Mouse (Mus musculus): ENCODE data around the gene Thbd. TPM values are rescaled to one million over a fixed set of nuclear protein-coding genes. Genes with fewer than 3 reads are reported as not detected.

The Thbd gene
- polyA plus RNA-seq, 1 experiment from 2014 or later, result 14.7 TPM

- 86% methylated on average over 2 of the region's 2 CpGs for WGBS
- DNase-seq (ENCODE audit: low spot score) (no peak), ATAC-seq (replicated peaks; ENCODE audit: low FRiP score, low read depth) (no peak)
- H3K27ac ChIP-seq, result no peak overlapping the region
- H3K4me1 ChIP-seq (replicated peaks; ENCODE audit: insufficient read depth, low read length), result no peaks in the 10 kb centered on the region; the same call in 1 of the 2 replicates
- no peaks in the 10 kb centered on the region for H3K9me3 ChIP-seq (replicated peaks; ENCODE audit: low read length)
- TF ChIP-seq CTCF (IDR thresholded peaks at IDR 0.05; ENCODE audit: low read depth), result no peak
- no peaks in the 10 kb centered on the region for H3K27me3 ChIP-seq (ENCODE audit: insufficient read depth, low read length)
- no peaks in the 10 kb centered on the region for H3K36me3 ChIP-seq (ENCODE audit: insufficient read depth, low read length)
- H3K4me3 ChIP-seq (replicated peaks; ENCODE audit: low read depth, low read length), result no peak overlapping the region
- H3K4me2 ChIP-seq (ENCODE audit: low read length), result no peak overlapping the region
- no peak overlapping the region for H3K9ac ChIP-seq (ENCODE audit: low read depth, low read length)
Measured at GRCm38 (mm10) chr2:148419776-148420175, 11.8 kb upstream of the Thbd start.

GRCm38 (mm10) chr2:148419151-148419550 is 11.2 kb upstream of the Thbd start:
- no peak for TF ChIP-seq CTCF (IDR thresholded peaks at IDR 0.05; ENCODE audit: low read depth)
- WGBS, result 76% methylated on average over 3 of the region's 3 CpGs
- Histone ChIP-seq H3K4me2 (ENCODE audit: low read length) (no peak overlapping the region), H3K36me3 (ENCODE audit: insufficient read depth, low read length) (no peaks in the 10 kb centered on the region), H3K9me3 (replicated peaks; ENCODE audit: low read length) (no peaks in the 10 kb centered on the region), H3K27ac (no peak overlapping the region), H3K27me3 (ENCODE audit: insufficient read depth, low read length) (no peaks in the 10 kb centered on the region), H3K9ac (ENCODE audit: low read depth, low read length) (no peak overlapping the region), H3K4me1 (replicated peaks; ENCODE audit: insufficient read depth, low read length) (no peaks in the 10 kb centered on the region; the same call in 1 of the 2 replicates), H3K4me3 (replicated peaks; ENCODE audit: low read depth, low read length) (no peak overlapping the region)
- DNase-seq (ENCODE audit: low spot score), result no peak
- ATAC-seq (replicated peaks; ENCODE audit: low FRiP score, low read depth), result no peak

GRCm38 (mm10) chr2:148409821-148410220 is 1.8 kb upstream of the Thbd start:
- WGBS, result 78% methylated on average over 1 of the region's 1 CpGs
- no peak for ATAC-seq (replicated peaks; ENCODE audit: low FRiP score, low read depth)
- Histone ChIP-seq H3K27me3 (ENCODE audit: insufficient read depth, low read length) (peaks cover 14% of the 10 kb centered on the region), H3K36me3 (ENCODE audit: insufficient read depth, low read length) (no peaks in the 10 kb centered on the region), H3K4me3 (replicated peaks; ENCODE audit: low read depth, low read length) (no peak overlapping the region), H3K9ac (ENCODE audit: low read depth, low read length) (no peak overlapping the region), H3K9me3 (replicated peaks; ENCODE audit: low read length) (no peaks in the 10 kb centered on the region), H3K4me1 (replicated peaks; ENCODE audit: insufficient read depth, low read length) (peaks cover 19% of the 10 kb centered on the region), H3K27ac (no peak overlapping the region), H3K4me2 (ENCODE audit: low read length) (no peak overlapping the region)
- TF ChIP-seq CTCF (IDR thresholded peaks at IDR 0.05; ENCODE audit: low read depth), result no peak
- no peak for DNase-seq (ENCODE audit: low spot score)

- Histone ChIP-seq H3K27ac (no peak overlapping the region), H3K9ac (ENCODE audit: low read depth, low read length) (no peak overlapping the region)
- peak; percentile 87 for ATAC-seq (replicated peaks; ENCODE audit: low FRiP score, low read depth)
Measured at GRCm38 (mm10) chr2:148409141-148409540, 1.2 kb upstream of the Thbd start.

GRCm38 (mm10) chr2:148408761-148409120 is 753 bp upstream of the Thbd start:
- 17% methylated on average over 6 of the region's 6 CpGs for WGBS
- Histone ChIP-seq H3K9me3 (replicated peaks; ENCODE audit: low read length) (no peaks in the 10 kb centered on the region), H3K27ac (no peak overlapping the region), H3K9ac (ENCODE audit: low read depth, low read length) (no peak overlapping the region), H3K36me3 (ENCODE audit: insufficient read depth, low read length) (no peaks in the 10 kb centered on the region), H3K4me1 (replicated peaks; ENCODE audit: insufficient read depth, low read length) (peaks cover 19% of the 10 kb centered on the region), H3K4me3 (replicated peaks; ENCODE audit: low read depth, low read length) (no peak overlapping the region), H3K4me2 (ENCODE audit: low read length) (peak overlapping the region; percentile 69), H3K27me3 (ENCODE audit: insufficient read depth, low read length) (peaks cover 14% of the 10 kb centered on the region)
- DNase-seq (ENCODE audit: low spot score), result no peak
- ATAC-seq (replicated peaks; ENCODE audit: low FRiP score, low read depth), result peak; percentile 8; the same call in 1 of the 2 replicates
- no peak for TF ChIP-seq CTCF (IDR thresholded peaks at IDR 0.05; ENCODE audit: low read depth)

More at GRCm38 (mm10) chr2:148409141-148409540, 1.2 kb upstream of the Thbd start:
- Histone ChIP-seq H3K9me3 (replicated peaks; ENCODE audit: low read length) (no peaks in the 10 kb centered on the region), H3K4me3 (replicated peaks; ENCODE audit: low read depth, low read length) (no peak overlapping the region), H3K4me2 (ENCODE audit: low read length) (no peak overlapping the region), H3K36me3 (ENCODE audit: insufficient read depth, low read length) (no peaks in the 10 kb centered on the region), H3K27me3 (ENCODE audit: insufficient read depth, low read length) (peaks cover 14% of the 10 kb centered on the region), H3K4me1 (replicated peaks; ENCODE audit: insufficient read depth, low read length) (peaks cover 19% of the 10 kb centered on the region)
- TF ChIP-seq CTCF (IDR thresholded peaks at IDR 0.05; ENCODE audit: low read depth), result peak; percentile 88
- 24% methylated on average over 9 of the region's 9 CpGs for WGBS
- DNase-seq (ENCODE audit: low spot score), result peak; percentile 90

GRCm38 (mm10) chr2:148406971-148407869 is 768 bp downstream of the Thbd start:
- peak overlapping the region; percentile 52 for H3K9ac ChIP-seq (ENCODE audit: low read depth, low read length)
- H3K4me1 ChIP-seq (replicated peaks; ENCODE audit: insufficient read depth, low read length), result peaks cover 19% of the 10 kb centered on the region
- DNase-seq (ENCODE audit: low spot score), result peak; percentile 58
- no peak for TF ChIP-seq CTCF (IDR thresholded peaks at IDR 0.05; ENCODE audit: low read depth)
- no peaks in the 10 kb centered on the region for H3K9me3 ChIP-seq (replicated peaks; ENCODE audit: low read length)
- peak; percentile 38; the same call in 1 of the 2 replicates for ATAC-seq (replicated peaks; ENCODE audit: low FRiP score, low read depth)
- WGBS, result 5% methylated on average over 55 of the region's 55 CpGs
- peak overlapping the region; percentile 69 for H3K4me2 ChIP-seq (ENCODE audit: low read length)
- H3K27me3 ChIP-seq (ENCODE audit: insufficient read depth, low read length), result peaks cover 14% of the 10 kb centered on the region
- H3K4me3 ChIP-seq (replicated peaks; ENCODE audit: low read depth, low read length), result peak overlapping the region; percentile 45
- H3K27ac ChIP-seq, result peak overlapping the region; percentile 16; the same call in 1 of the 2 replicates
- H3K36me3 ChIP-seq (ENCODE audit: insufficient read depth, low read length), result no peaks in the 10 kb centered on the region

Data from kidney, postnatal 0 days (tissue).